Mouse (Mus musculus): ENCODE results near the gene Gm4894.

- TF ChIP-seq CTCF (IDR thresholded peaks at IDR 0.05; ENCODE audit: insufficient read depth, low read length), result no peak
- TF ChIP-seq POLR2A (IDR thresholded peaks at IDR 0.05; ENCODE audit: borderline replicate concordance, extremely low read depth, low read depth, low read length), result no peak
These were observed 32.4 kb upstream of the Gm4894 start for GRCm38 (mm10) chr9:49217626-49218607.

Measured in lung, adult 2 months (tissue).